Comparison of ENCODE assay signal across 12 mouse cellular contexts in genomic region chr17:15425931-15426330, GRCm38 (mm10).
"Had no signal": no experiment of that assay in that cellular context is flagged by ENCODE, and none has a peak within 500 bp of the region (broad histone marks: within the 10 kb centered on the region; RNA-seq: fewer than 3 reads in every experiment).

No protein-coding gene starts in this region.

- H3K27me3 ChIP-seq: limb, embryonic 15.5 days; liver, embryonic 12.5 days; neural tube, embryonic 13.5 days had no signal

- H3K9me3 ChIP-seq: limb, embryonic 15.5 days; liver, embryonic 12.5 days; neural tube, embryonic 13.5 days had no signal

- DNase-seq: kidney, postnatal 25 days; layer of hippocampus, postnatal 36 days; lung, embryonic 14.5 days; lung, postnatal 10 days; lung, postnatal 4 days; right cerebral cortex, postnatal 14 days; thymus, postnatal 4 days had no signal

- H3K4me3 ChIP-seq: limb, embryonic 15.5 days; liver, embryonic 12.5 days; midbrain, embryonic 10.5 days; neural tube, embryonic 13.5 days had no signal

- H3K4me1 ChIP-seq: midbrain, embryonic 10.5 days had no signal

- H3K27ac ChIP-seq: limb, embryonic 15.5 days; liver, embryonic 12.5 days; midbrain, embryonic 10.5 days; neural tube, embryonic 13.5 days; stomach, postnatal 0 days had no signal
